Comparison of ENCODE assay signal across 8 mouse cellular contexts in genomic region chr11:72570319-72570979, GRCm38 (mm10). TPM values are rescaled to one million over a fixed set of nuclear protein-coding genes. Genes with fewer than 3 reads are reported as not detected.
A peak's percentile ranks its signal among the peaks of the same experiment; 100 is the strongest.
DNase-seq lines count a peak whose midpoint lies in the region; ATAC-seq lines count a peak whose summit lies in the region.

No protein-coding gene starts in this region.

- peak; percentile 86 for ATAC-seq in hindbrain, embryonic 13.5 days (ENCODE audit: low FRiP score)

- peak overlapping the region; percentile 49; the same call in 1 of the 2 replicates for H3K27ac ChIP-seq in hindbrain, embryonic 13.5 days

- no peaks in the 10 kb centered on the region for H3K4me1 ChIP-seq in hindbrain, embryonic 13.5 days (replicated peaks)

- peak overlapping the region; percentile 57 for H3K9ac ChIP-seq in hindbrain, embryonic 13.5 days

- H3K9me3 ChIP-seq in hindbrain, embryonic 13.5 days: no peaks in the 10 kb centered on the region

- peak overlapping the region; percentile 25 for H3K4me3 ChIP-seq in hindbrain, embryonic 13.5 days

- DNase-seq in R1 (ENCODE audit: low read depth, low spot score): peak; percentile 93
- peak; percentile 92 to 93 for DNase-seq in cerebellum, postnatal 14 days
- DNase-seq in frontal cortex, postnatal 14 days (ENCODE audit: low spot score in 2 of 2): peak; percentile 52 to 78
- peak; percentile 81 to 90 for DNase-seq in layer of hippocampus, postnatal 14 days (ENCODE audit: low spot score in 2 of 2)
- DNase-seq in lung, postnatal 14 days: peak; percentile 89
- DNase-seq in ovary, postnatal 36 days (ENCODE audit: low spot score): peak; percentile 67
- DNase-seq in thymus, postnatal 14 days: peak; percentile 87

- 6% methylated on average over 18 of the region's 18 CpGs for WGBS in hindbrain, embryonic 13.5 days

- no peaks in the 10 kb centered on the region for H3K36me3 ChIP-seq in hindbrain, embryonic 13.5 days

- H3K27me3 ChIP-seq in hindbrain, embryonic 13.5 days: 0 out of 2 replicates have a peak, but pooled peaks cover 6% of the 10 kb centered on the region

- H3K4me2 ChIP-seq in hindbrain, embryonic 13.5 days: peak overlapping the region; percentile 49

RNA-seq across cellular contexts. Expression of gene Spns3, which starts 20.1 kb away (rescaled TPM):
- 0.10 and 0.16 TPM in 2 replicates for polyA plus RNA-seq in hindbrain, embryonic 13.5 days (2015; fragmentation: Nextera tagmentation; extraction: Ambion mirVana)
- under 1 TPM; 0.23 to 0.38 TPM for total RNA-seq in layer of hippocampus, postnatal 14 days (2021)

RNA-seq across cellular contexts. Expression of gene Ube2g1, which starts 36.6 kb away (rescaled TPM):
- 107 and 112 TPM in 2 replicates for polyA plus RNA-seq in hindbrain, embryonic 13.5 days (2015; fragmentation: Nextera tagmentation; extraction: Ambion mirVana)
- 10 to 100 TPM; 49.8 to 50.8 TPM for total RNA-seq in layer of hippocampus, postnatal 14 days (2021)

Comparison
In these comparisons a context has a peak if more than half of its experiments do, and no peak if none do; other contexts are left out.
1. Peak in every context shown above with its lines: DNase-seq, ATAC-seq, H3K4me3 ChIP-seq and H3K27ac ChIP-seq.